Mouse (Mus musculus): ENCODE results near the gene Dcp1a. TPM values are rescaled to one million over a fixed set of nuclear protein-coding genes. Genes with fewer than 3 reads are reported as not detected.
A peak's percentile ranks its signal among the peaks of the same experiment; 100 is the strongest.

The Dcp1a gene
- total and polyA plus RNA-seq, 3 experiments = 18.3 to 26.9 (median 20.1) TPM

DNA sequence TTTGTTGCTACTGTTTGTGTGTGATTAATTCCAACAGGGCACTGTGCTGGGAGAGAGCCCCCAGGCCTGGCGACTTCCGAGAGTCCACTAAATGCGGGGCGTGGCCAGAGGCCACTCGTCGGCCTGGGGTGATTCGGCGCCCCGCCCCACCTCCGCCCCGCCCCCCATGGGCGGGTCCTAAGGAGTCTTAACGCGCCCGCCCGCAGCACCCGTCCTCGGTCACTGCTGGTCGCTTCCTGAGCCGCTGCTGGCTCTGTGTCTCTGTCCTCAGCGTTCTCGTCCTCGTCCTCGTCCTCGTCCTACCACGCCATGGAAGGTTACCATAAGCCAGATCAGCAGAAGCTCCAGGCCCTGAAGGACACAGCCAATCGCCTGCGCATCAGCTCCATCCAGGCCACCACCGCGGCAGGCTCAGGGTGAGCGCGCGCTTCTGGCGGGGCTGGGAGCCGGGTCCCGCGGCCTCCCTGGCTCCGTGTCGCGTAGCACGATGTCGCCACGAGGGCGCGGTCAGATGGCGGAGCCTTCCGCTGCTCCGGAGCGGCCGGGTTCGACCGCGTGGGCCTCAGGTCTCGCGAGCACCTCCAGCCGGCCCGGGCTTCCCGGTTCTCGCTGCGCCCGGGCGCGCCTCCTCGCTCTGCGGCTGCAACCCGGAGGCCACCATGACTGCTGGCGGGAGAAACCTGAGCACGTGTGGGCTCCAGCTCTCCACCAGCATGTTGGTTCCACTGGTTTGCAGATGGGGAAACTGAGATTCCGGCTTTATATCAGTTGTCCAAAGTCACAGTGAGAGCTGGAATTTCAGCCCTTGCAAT lies 69.8 kb downstream of the Dcp1a start (continued):
- no peak; the same call in 1 of the 2 replicates for TF ChIP-seq MAZ (IDR thresholded peaks at IDR 0.05; ENCODE audit: low read depth, low read length)
- TF ChIP-seq E2F4 (IDR thresholded peaks at IDR 0.05; ENCODE audit: insufficient replicate concordance, low read depth, low read length) = no peak
- TF ChIP-seq BHLHE40 (IDR thresholded peaks at IDR 0.05; ENCODE audit: low read depth, low read length) = peak; percentile 47; the same call in 1 of the 2 replicates
- TF ChIP-seq UBTF (IDR thresholded peaks at IDR 0.05; ENCODE audit: low read depth, low read length) = peak; percentile 85
- no peak for TF ChIP-seq JUND (conservative IDR thresholded peaks at IDR 0.05; ENCODE audit: low read depth, low read length)
- no peak for TF ChIP-seq ZNF384 (IDR thresholded peaks at IDR 0.05; ENCODE audit: low read depth, low read length)
- TF ChIP-seq MAX (IDR thresholded peaks at IDR 0.05; ENCODE audit: low read length) = peak; percentile 86
- no peak for TF ChIP-seq GABPA (IDR thresholded peaks at IDR 0.05; ENCODE audit: insufficient replicate concordance, low read depth, low read length)
- TF ChIP-seq IRF4 (IDR thresholded peaks at IDR 0.05; ENCODE audit: low read depth, low read length) = peak; percentile 12; the same call in 1 of the 2 replicates
- peak; percentile 97 for TF ChIP-seq ZMIZ1 (IDR thresholded peaks at IDR 0.05; ENCODE audit: low read depth, low read length)
- no peak for TF ChIP-seq CTCF (conservative IDR thresholded peaks at IDR 0.05 in 1 of 2, IDR thresholded peaks at IDR 0.05 in 1 of 2; ENCODE audit: low read depth in 2 of 2, low read length in 2 of 2)
- peak; percentile 84 for TF ChIP-seq TCF12 (IDR thresholded peaks at IDR 0.05; ENCODE audit: low read depth, low read length)
- no peak for TF ChIP-seq HCFC1 (IDR thresholded peaks at IDR 0.05; ENCODE audit: low read depth, low read length)
- TF ChIP-seq SIN3A (IDR thresholded peaks at IDR 0.05; ENCODE audit: low read length) = peak; percentile 57
- no peak for TF ChIP-seq ZC3H11A (IDR thresholded peaks at IDR 0.05; ENCODE audit: low read depth, low read length)
- peak; percentile 94 for TF ChIP-seq NELFE (IDR thresholded peaks at IDR 0.05; ENCODE audit: low read depth, low read length)
- no peak for TF ChIP-seq MEF2A (IDR thresholded peaks at IDR 0.05; ENCODE audit: borderline replicate concordance, low read depth, low read length)

DNA sequence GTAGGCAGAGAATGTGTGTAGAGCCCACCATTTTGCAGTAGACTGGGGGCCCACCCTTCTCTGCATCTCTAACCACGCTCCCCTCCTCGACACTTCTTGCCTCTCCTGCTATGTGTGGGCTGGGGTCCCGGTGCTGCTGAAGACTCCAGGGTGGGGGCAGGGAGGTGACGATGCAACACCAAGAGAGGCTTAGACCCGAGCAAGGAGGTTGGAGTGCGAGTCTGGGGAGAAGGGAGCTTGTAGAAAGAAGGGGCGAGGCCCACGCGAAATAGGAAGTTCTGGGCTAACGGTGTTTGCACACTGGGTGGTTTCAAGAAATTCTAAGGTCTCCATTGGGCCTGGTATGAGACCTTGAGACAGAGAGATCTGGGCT lies 70.4 kb downstream of the Dcp1a start:
- peaks cover 17 to 59% of the 10 kb centered on the region in 2 experiments for H3K4me1 ChIP-seq (ENCODE audit: control insufficient read depth in 1 of 2, insufficient read depth in 2 of 2)
- DNase-seq (ENCODE audit: extremely low read depth) = peak; percentile 42

More for the DNA sequence above, 70.4 kb downstream of the Dcp1a start:
- Histone ChIP-seq H3K36me3 (replicated peaks in 1 of 2; ENCODE audit: control insufficient read depth in 1 of 2, insufficient read depth in 1 of 2, low read length in 1 of 2) (peaks cover 0 to 25% of the 10 kb centered on the region in 2 experiments), H3K9ac (ENCODE audit: insufficient read depth, low read depth) (peak overlapping the region; percentile 92), H3K4me3 (replicated peaks in 1 of 3; ENCODE audit: low read depth in 2 of 3, low read length in 2 of 3, poor library complexity in 1 of 3) (peak overlapping the region; percentile 78 to 97 (median 94)), H3K27me3 (replicated peaks) (no peaks in the 10 kb centered on the region), H3K9me3 (replicated peaks; ENCODE audit: low read length) (no peaks in the 10 kb centered on the region), H3K4me2 (ENCODE audit: insufficient read depth, low read depth, poor library complexity, severe bottlenecking) (peak overlapping the region; percentile 96), H3K27ac (ENCODE audit: insufficient read depth, low read depth) (no peak overlapping the region; the same call in 1 of the 2 replicates), H3K79me2 (replicated peaks; ENCODE audit: control insufficient read depth, extremely low read depth, insufficient read depth, poor library complexity, severe bottlenecking) (peaks cover 54% of the 10 kb centered on the region)
- no peak for TF ChIP-seq NELFE (IDR thresholded peaks at IDR 0.05; ENCODE audit: low read depth, low read length)
- TF ChIP-seq SIN3A (IDR thresholded peaks at IDR 0.05; ENCODE audit: low read length) = no peak
- no peak for TF ChIP-seq MAFK (IDR thresholded peaks at IDR 0.05; ENCODE audit: insufficient replicate concordance, low read length)
- 0 out of 2 replicates have a peak, but pooled peaks have one; percentile 24 for TF ChIP-seq MAZ (IDR thresholded peaks at IDR 0.05; ENCODE audit: low read depth, low read length)
- no peak for TF ChIP-seq JUND (conservative IDR thresholded peaks at IDR 0.05; ENCODE audit: low read depth, low read length)
- TF ChIP-seq MXI1 (IDR thresholded peaks at IDR 0.05; ENCODE audit: low read depth, low read length) = peak; percentile 3; the same call in 1 of the 2 replicates
- no peak for TF ChIP-seq BHLHE40 (IDR thresholded peaks at IDR 0.05; ENCODE audit: low read depth, low read length)
- dilution Hi-C loops (cut with MboI; ENCODE audit: extremely low pct_ligation_motif_present, extremely low pct_unique_long_range_greater_than_20kb, low sequenced_read_pairs) (no loop called here), in situ Hi-C loops (cut with MboI; ENCODE audit: low pct_ligation_motif_present, low pct_unique_long_range_greater_than_20kb, low sequenced_read_pairs) (no loop called here)
